Mouse (Mus musculus) testis, postnatal 14 days (tissue): ENCODE results near the gene Sox8.
A peak's percentile ranks its signal among the peaks of the same experiment; 100 is the strongest.

ENCODE experiments used
- DNase-seq: peaks from one replicate; pipeline ENCODE4 v3.0.0; 2021; ENCODE audit warnings: low spot score

Sox8 gene

DNA sequence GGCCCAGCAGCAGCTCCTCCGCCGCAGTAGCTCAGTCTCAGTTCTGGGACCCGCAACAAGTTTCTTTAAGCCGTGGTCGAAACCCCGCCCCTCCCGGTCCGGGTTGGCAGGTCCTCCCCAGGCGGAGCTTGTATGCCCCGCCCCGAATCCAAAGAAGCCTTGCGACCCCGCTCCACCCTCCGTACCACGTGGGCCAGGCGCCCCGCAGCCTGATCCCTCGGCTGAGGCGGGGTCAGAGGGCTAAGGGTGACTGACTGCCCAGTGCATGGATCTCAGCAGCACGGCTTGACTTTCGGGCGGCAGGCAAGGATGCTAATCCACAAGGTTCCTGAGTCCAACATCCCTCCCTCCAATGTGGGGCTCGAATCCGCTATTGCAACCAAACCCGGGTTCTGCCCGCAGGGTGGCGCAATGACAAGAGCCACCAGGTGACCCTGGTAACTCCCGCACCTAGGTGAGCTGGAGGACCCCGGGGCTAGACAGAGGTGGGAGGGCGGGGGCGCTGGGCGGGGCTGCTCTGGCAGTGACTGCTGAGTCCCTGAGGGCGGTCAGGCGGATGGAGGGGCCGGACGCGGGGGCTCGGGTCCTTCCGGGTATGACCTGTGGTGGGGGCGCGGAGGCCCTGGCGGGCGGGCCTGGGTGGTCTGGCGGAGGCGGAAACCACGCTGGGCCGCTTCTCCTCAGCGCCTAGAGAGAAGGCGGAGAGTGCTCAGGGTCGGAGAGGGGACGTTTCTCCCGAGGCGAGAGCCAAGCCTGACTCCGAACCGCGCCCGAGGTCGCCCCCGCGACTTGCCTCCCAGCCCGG is at the start of gene Sox8:
Gene Sox8, minus strand, starts transcription at position 39 of the 805 bp plus-strand sequence.
- DNase-seq, result peak; percentile 87

DNA sequence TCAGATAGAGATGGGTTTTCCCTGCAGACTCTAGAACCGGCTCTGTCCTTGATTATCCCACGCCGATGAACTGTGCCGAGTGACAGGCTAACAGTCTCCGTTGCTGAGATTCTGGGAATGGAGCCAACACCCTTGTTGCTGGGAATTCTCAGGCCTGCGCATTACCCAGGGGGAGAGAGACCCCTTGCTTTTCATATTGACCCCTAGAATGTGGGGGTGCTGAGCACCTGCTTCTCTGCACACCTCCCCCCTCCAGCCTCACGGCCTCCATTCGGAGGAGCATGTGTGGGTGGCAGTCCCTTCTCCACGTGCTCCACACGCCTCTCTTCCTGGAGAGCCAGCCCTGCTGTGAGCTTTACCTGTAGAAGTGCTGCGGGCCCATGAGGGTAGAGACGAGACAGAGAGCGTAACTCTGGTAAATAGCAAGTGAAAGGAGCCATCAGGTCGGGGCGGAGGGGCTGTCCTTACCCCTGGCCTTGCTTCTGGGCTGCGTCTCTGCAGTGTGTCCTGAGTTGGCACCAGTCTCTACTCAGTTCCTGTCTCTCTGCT is 48.1 kb upstream of the Sox8 start:
- no peak for DNase-seq

DNA sequence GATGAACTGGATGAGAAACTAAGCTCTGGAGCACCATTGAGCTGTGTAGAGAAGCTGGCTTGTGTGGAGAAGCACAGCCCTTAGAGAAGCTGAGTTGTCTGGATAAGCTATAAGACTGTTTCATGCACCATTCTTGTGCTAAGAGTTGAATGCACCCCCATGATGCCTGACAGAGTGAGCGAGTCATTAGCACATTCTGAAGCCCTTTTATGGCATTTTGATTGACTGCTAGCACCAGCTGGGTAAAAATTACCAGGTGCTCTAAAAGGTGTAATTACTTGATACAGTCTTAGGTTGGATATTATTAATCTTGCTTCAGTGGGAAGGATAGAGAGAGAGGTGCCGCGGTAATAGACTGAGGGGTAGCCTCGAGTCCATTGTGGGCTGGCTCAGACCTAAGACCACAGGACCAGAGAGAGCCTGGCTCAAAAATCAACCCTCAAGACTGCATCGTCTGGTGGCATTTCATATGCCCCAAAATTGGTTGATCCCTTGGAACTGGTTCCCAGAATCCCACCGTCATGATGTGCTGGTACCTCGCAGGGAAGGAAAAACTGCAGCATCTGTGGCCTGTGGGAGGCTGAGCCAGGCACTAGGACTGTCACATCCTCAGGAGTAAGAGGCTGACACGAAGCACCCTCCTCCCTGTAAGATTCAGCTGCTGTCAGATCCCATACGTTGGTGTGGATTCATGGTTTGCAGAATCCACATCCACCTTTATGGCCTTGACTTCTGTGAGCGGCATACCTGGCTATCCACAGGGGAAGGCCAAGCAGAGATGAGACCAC is 44.4 kb upstream of the Sox8 start:
- no peak for DNase-seq

DNA sequence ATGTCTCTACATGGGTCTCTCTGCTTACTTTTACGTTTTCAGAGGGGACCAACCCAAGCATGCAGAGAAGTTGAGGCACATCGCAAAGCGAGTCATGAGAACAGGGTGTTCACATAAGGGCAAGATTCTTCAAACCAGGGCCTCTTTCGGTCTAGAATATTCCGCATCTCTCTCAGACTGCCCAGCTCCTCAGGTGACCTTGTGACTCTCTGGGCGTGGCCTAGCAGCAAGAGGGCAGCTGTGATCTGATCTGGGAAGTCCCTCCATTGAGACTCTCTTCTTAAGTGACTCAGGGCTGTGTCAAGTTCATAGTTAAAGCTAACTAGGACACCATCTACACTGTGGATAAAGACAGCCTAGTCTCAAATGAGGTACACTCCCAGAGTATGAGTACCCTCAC is 42.8 kb upstream of the Sox8 start:
- DNase-seq, result no peak

DNA sequence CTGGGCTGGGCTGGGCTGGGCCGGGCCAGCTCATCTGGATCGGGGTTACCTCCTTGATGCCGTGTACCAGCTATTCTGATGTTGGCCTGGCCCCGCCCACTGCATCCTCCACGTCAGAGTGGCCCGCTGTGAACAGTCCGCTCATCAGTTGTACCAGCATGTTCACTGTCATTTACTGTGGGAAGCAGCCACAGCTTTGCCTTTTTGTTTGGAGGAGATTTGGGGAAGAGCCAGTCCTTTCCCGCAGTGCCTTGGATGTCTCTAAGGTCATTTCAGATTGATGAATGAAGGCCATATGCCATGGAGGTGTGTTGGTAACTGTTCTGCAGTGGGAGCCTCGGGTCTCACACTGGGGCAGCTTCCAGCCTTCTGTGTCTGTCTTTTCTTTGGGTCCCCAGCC is 42.1 kb upstream of the Sox8 start:
- DNase-seq, result no peak

DNA sequence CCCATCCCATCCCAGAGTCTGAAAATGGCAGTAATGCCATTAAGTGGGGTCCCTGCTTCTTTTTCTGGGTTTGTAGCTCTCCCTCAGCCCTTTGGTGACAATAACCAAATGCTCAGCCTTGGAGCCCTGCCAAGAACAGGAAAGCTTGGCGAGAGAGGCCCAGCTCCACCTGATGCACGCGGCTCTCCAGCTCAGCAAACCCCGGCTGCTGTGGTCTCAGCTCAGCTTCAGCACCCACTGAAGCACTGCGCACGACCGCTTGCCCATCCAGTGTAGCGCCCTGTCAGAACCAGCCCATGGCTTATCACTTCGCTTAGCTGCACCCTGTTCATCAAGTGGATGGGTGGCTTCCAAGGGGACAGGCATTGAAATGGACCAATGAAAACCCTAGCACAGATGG is 39.7 kb upstream of the Sox8 start:
- DNase-seq, result no peak

DNA sequence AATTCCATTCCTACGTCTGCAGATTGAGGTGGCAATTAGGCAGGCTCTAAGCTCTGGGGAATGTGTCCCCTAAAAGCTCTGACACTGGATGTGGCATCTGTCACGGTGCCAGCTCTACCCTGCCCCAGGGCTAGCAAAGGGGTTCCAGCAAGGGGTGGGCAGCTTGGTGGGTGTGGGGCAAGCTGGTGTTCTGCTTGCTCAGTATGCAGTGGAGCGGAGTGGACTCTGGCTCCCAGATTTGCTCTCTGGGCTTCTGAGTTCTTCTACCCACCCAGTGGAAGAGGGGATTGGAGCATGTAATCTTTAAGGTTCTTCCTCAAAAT is 39.0 kb upstream of the Sox8 start:
- DNase-seq, result no peak

DNA sequence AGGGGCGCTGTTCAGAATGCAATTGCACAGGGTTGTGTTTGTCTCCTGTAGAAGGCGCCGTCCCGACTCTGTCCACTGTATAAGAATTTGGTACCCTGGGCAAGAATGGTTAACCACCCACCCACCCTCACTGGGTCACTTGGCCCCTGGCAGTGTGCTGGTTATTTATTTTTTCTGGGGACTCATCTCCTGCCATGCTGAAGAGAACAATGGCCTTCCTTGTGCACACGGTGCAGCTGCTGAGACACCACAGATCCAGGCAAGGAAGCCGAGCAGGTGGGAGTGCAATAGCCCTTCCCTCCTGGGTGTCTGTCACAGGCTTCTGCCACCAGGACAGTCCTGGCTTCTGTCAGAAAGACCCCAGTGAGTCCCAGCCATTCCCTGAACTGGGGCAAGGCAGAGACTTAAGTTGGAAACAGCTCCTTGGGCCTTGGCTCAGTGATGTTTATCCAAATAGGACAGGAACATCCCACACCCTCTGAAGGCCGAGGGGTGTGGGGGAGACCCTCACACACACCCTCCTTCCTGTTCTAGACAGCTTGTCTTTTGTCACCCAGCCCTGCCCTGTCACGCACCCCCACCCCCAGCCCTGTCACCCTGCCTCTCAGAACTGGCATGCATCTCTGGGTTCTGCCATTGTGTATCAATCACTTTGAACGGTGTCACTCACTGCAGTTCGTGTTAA is 38.5 kb upstream of the Sox8 start:
- no peak for DNase-seq

DNA sequence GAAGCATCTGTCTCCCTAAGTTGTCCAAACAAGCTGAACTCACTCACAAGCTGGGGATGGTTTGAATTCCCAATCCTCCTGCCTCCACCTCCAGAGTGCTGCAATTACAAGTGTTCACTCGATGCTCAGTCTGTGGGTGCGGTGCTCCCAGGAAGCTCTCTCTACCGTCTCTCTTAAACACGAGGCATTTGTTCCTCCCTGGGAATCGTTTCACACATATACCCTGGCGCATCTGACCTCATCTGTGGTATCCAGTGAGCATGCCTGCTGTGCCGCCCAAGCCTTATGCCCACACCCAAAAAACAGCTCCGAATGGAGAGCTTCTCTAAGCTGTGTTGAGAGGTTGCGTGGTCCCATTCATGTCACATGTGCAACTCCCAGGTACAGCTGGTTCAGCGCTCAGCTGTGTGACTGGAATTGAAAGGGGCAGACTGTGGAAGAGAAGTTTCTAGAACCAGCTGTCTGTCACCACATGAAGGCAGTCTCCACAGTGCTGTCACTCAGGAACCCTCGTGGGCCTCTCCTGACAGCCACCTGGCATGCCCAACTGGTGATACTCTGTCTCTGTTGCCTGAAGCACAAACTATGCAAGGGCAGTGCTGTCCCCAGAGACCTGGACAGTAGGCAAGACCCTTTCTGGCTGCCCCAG is 37.8 kb upstream of the Sox8 start:
- no peak for DNase-seq

DNA sequence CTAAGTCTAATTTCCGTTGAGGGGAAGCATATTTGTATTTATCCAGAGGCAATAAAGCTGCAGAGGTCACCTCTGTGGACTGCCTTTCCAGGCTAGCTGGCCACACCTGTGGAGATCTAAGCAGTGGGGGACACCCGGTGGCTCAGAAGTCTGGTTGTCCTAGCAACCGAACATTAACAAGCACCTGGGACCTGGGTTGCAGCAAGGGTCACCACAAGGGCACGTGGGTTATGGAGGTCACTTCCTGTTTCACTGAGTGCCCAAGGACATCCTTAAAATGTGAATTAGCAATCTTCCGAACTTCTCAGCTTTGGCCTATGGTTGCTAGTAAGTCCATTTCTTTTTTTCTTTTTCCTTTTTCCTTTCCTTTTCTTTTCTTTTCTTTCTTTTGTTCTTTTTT is 33.7 kb upstream of the Sox8 start:
- DNase-seq, result no peak

DNA sequence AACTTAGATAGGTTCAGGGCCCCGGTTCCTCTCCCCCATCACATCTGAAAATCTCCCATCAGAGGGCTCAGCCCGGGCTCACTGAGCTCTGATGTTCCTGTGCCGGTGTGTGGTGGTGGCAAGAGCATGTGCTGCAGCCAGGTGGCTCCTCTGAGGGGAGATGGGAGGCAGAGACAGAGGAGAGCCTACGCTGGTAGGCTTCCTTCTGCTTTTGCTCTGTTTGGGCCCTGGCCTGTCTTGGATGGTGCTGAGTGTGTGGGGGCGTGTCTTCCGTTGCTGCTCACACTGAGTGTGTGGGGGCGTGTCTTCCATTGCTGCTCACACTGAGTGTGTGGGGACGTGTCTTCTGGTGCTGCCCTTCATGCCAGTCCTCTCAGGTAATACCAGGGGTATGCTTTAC is 31.9 kb upstream of the Sox8 start:
- DNase-seq, result no peak

DNA sequence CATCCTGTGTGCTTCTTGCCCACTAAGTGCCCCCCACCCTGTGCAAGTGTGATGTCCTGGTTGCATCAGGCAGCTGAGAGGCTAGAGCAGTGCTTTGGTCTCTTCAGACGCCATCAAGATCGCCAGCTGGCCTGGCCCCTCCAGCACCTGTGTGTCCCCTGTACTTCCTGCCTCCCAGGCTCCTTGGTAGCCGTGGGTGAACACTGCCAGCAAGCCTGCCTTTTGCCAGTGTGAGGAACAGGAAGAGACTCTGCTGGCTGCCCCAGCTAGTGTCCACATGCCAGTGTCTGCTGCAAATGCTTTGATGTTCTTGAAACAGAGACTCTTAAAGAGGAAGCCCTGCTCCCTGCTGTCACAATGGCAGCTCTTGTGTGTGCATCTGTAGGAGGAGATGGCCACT is 27.1 kb upstream of the Sox8 start:
- DNase-seq, result no peak

DNA sequence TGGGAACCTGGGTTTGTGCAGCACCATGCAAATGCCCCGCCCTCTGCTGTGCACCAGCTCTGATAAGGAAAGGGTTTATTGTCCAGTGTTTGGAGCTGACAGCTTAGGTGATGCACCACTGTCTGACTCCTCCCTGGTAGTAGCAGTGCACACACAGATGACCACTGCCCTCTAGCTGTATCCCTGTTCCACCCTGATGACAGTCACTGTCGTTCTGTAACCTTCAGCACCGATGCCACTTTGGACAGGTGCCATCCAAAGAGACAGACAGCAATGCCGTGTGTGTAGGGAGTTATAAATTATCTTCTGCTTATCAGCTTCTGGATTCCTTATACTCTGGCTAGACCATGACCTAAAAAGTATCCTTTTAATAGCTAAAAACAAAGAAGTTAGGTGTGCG is 25.0 kb upstream of the Sox8 start:
- peak; percentile 79 for DNase-seq

DNA sequence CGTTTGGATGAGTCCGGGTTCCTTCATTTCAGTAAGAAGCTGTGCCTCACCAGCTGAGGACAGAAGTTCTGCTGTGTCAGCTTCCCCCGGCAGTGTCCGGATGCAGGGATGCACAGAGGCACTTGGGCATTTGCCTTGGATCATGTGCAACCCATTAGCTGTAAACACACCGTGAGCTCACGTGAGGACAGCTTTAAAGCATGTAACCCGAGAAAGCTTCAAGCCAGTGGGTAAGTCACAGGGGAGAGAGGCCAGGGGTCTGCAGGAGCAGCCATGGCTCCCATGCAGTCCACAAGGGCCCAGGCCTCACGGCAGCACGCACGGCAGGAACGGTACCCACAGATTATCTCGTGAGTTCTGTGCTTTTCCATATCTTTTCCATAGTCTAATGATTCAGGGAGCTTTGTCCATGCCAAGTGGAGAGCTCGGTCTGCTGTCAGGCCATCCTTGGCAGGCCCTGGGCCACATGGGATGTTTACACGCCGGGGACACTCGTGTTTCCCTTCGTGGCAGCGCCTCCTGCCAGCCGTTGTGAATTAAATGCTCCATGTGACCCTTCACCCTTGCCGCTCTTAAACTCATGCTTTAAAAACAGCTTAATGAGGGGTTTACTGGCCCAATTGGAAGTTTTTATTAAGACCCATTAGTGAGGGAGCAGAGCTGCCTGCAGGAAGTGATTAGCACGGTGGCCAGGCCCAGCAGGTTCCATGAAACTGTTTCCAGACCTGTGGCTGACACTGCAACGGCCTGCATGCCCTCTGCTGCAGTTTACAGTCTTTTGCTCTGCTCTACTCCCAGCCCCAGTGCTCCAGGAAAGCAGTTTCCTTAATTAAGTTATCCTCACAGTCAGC is 23.1 kb upstream of the Sox8 start:
- DNase-seq, result no peak

DNA sequence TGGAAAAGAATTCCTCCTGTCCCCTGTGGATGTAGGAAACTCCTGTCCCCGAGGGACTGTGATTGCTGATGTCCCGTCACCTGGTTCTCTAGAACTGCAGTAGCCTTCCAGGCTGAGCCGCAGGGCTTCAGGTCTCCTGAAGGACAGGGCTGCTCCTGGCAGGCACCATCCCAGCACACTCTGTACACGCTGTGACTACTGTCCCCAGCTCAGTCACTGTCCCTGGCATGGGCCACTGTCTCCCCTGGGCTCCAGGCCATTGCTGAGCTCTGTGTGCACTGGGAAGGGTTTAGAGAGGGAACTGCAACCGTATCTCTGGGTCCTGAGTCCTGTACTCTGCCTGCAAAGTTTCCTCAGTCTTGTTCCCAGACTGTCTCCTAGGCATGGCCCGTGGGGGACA is 21.9 kb upstream of the Sox8 start:
- DNase-seq, result peak; percentile 68

DNA sequence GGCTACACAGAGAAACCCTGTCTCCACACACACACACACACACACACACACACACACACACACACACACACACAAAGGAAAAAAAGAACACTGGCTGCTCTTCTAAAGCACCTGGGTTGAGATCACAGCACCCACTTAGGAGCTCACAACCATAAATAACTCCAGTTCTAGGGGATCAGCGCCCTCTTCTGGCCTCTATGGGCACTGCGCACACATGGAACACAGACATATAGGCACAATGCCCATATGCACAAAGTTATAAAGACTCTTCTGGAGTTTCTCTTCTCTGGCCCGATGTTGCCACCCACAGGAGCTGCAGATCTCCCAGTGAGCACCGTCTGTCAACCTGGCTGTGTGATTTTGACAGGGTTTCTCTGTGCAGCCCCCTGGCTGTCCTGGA is 20.5 kb upstream of the Sox8 start:
- DNase-seq, result peak; percentile 55

DNA sequence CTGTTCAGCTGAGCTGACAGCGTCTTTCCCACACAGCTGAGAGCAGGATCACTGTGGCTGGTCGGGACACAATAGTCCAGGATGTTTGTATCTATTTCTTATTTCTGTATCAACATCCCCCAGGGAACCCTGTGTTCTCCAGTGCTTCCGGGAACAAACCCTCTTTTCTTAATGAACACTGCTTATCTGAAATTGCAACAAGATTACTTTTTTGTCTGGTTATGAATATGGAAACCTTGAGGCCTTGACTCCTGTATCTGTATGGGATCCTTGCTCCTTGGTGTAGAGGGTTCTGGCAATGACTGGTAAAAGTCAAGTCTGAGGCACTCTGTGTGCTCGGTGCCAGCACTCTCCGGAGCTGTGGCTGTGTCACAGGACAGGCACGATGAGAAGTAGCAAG is 19.6 kb upstream of the Sox8 start:
- peak; percentile 76 for DNase-seq

DNA sequence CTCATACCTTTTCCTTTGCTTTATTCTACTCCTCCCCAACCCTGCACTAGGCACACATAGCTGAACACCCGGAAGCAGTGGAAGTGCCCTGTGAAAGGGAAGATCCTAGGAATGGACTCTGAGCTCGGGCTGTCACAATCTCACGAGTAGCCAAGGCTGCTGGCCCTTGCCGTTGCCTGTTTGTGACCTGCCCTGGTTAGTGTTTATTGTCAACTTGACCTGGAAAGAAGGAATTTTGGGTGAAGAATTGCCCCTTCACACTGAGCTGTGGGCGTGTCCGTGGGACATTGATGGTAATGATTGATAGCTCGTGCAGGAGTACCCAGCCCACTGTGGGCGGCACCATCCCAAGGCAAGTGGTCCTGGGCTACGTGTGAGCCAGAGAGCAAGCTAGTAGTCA is 14.2 kb upstream of the Sox8 start:
- DNase-seq, result no peak

DNA sequence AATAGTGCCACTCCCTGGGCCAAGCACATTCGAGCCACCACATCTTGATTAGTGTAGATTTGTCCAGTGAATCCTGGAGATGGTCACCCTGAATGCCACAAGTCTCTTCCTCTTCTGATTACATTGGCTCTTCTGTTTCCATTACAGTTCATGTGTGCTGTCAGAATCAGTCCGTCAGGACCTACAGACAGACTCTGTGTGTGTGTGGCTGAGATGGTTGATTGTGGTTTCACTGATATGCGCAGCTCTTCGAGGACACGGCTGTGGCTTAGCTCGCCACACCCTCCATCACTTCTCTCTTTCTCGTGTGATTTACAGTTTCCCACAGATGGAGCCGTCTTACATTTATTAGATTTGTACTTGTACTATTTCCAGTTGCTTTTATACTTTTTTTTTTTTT is 13.4 kb upstream of the Sox8 start:
- no peak for DNase-seq

DNA sequence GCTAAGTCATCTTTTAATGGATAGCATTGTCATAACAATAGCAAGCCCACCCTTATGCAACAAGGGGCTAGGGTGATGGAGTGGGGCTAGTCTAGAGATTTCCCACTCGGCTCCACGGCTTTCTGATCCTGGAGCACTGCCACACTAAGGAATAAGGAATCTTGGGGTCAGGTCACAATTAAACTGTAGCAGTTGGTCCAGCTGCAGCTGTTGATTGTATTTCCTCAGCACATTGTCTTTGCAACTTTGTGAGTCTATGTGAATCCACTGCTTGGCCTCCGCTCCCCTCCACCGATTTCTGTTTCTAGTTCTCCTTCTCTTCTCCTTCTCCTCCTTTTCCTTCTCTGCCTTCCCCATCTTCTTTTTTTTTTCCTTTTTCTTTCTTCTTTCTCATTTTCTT is 12.6 kb upstream of the Sox8 start:
- DNase-seq, result no peak

DNA sequence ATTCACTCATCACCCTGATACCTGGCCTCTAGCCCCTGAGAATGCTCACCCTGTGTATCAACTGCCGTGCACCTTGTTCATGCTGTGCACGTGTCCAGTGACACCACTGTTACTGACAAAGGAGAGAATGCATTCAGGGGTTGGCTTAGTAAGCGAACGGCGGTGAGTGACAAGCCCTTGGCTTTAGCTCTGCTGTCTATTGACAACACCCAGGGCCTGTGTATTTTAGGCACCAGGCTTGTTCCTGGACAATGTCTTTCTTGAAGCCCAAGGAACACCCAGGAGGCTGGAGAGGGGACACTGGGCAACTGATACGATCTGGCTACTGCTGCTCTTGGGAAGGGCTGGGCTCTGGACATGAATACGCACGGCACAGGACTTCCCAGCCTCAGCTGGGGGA is 11.6 kb upstream of the Sox8 start:
- no peak for DNase-seq
